Mouse (Mus musculus) bone marrow, adult 2 months (tissue): ENCODE data around the gene Pgm2. TPM values are rescaled to one million over a fixed set of nuclear protein-coding genes. Genes with fewer than 3 reads are reported as not detected.

Experiments
- H3K27ac ChIP-seq: fragments of 200-500 bp; 2 replicates; pipeline ENCODE4 v1.5.1; 2012; ENCODE audit warnings: low read depth, mild to moderate bottlenecking, control low read depth, inconsistent platforms, low read length; ENCODE audit not compliant: control insufficient read depth, poor library complexity, insufficient read depth
- H3K4me1 ChIP-seq: fragments of 200-500 bp; 2 replicates; pipeline ENCODE4 v1.6.1; 2011; ENCODE audit warnings: low read length; ENCODE audit not compliant: control insufficient read depth, insufficient read depth
- H3K4me3 ChIP-seq: fragments of 200-500 bp; replicated peaks from 2 replicates; pipeline ENCODE3; 2011; ENCODE audit warnings: mild to moderate bottlenecking, low read depth, low read length, control low read depth; ENCODE audit not compliant: control insufficient read depth
- CTCF ChIP-seq: fragments of 200-500 bp; IDR thresholded peaks from 2 replicates; pipeline ENCODE4 v1.5.1; 2011; ENCODE audit warnings: low read length, control low read depth; ENCODE audit not compliant: control insufficient read depth, insufficient read depth
- POLR2A ChIP-seq: fragments of 200-500 bp; IDR thresholded peaks from 2 replicates; pipeline ENCODE4 v1.6.1; 2011; ENCODE audit warnings: low read depth, mild to moderate bottlenecking, control low read depth, low read length, borderline replicate concordance; ENCODE audit not compliant: control insufficient read depth
- WGBS: fragments of 180-500 bp; shearing (Covaris S2); methylation state at CpG from one replicate; pipeline ENCODE4 v1.1.7; 2018; 5-methylcytosine and 5-hydroxymethylcytosine counted together
- polyA plus RNA-seq: library from polyadenylated mRNA; stranded (reverse); fragments of >200 nt; gene quantifications from 2 replicates; pipeline ENCODE4 v1.2.4, GENCODE M21; 2011; ENCODE audit warnings: low replicate concordance; ENCODE audit not compliant: missing spikeins, insufficient read depth, insufficient read length

The Pgm2 gene
- polyA plus RNA-seq, 1 experiment = 19.3 TPM

DNA sequence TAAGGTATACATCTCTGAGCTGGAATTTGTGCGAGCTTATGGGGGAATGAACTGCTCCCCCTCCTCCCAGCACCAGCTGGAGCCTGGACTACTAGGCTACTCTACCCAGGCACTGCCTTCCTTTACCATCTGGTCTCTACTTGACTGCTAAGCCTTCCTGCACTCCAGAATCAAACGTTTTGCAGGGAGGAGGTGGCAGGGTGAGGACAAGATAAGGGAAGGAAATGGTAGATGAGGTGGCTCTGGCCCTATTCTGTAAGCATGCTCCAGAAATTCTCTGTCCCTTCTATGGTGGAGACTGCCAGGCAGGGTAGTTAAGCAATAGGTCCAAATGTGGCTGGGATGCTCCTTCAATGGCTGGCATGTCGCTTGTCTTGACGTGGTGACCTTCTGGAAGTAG lies 65.8 kb downstream of the Pgm2 start:
- TF ChIP-seq POLR2A = no peak
- TF ChIP-seq CTCF = no peak
- WGBS = 36% methylated on average over 4 of the region's 4 CpGs
- Histone ChIP-seq H3K4me3 (peak overlapping the region; percentile 8), H3K27ac (no peak overlapping the region), H3K4me1 (peaks cover 6% of the 10 kb centered on the region; the same call in 1 of the 2 replicates)

GRCm38 (mm10) chr5:64159065-64159780 lies 66.5 kb downstream of the Pgm2 start:
- TF ChIP-seq POLR2A (no peak), CTCF (no peak)
- H3K27ac ChIP-seq = no peak overlapping the region; the same call in 1 of the 2 replicates
- H3K4me1 ChIP-seq = peaks cover 6% of the 10 kb centered on the region; the same call in 1 of the 2 replicates

GRCm38 (mm10) chr5:64159781-64160704 lies 67.3 kb downstream of the Pgm2 start:
- no peak for TF ChIP-seq CTCF
- peak; percentile 46; the same call in 1 of the 2 replicates for TF ChIP-seq POLR2A
- peaks cover 6% of the 10 kb centered on the region; the same call in 1 of the 2 replicates for H3K4me1 ChIP-seq
- WGBS = under 1% methylated on average over 63 of the region's 63 CpGs
- peak overlapping the region; percentile 93 for H3K27ac ChIP-seq
- peak overlapping the region; percentile 97 for H3K4me3 ChIP-seq

More at GRCm38 (mm10) chr5:64159065-64159780, 66.5 kb downstream of the Pgm2 start:
- WGBS = under 1% methylated on average over 39 of the region's 39 CpGs
- peak overlapping the region; percentile 97 for H3K4me3 ChIP-seq

- peaks cover 6% of the 10 kb centered on the region; the same call in 1 of the 2 replicates for H3K4me1 ChIP-seq
- peak overlapping the region; percentile 97 for H3K4me3 ChIP-seq
- under 1% methylated on average over 19 of the region's 23 CpGs for WGBS
- peak overlapping the region; percentile 93 for H3K27ac ChIP-seq
- TF ChIP-seq CTCF = no peak
- TF ChIP-seq POLR2A = no peak
Measured at GRCm38 (mm10) chr5:64160705-64161391, 68.1 kb downstream of the Pgm2 start.

- Histone ChIP-seq H3K27ac (no peak overlapping the region), H3K4me1 (peaks cover 6% of the 10 kb centered on the region; the same call in 1 of the 2 replicates), H3K4me3 (no peak overlapping the region)
- 77% methylated on average over 3 of the region's 3 CpGs for WGBS
- TF ChIP-seq CTCF (no peak), POLR2A (no peak)
Measured at GRCm38 (mm10) chr5:64161917-64162316, 69.2 kb downstream of the Pgm2 start.

- TF ChIP-seq CTCF = no peak
- TF ChIP-seq POLR2A = no peak
- H3K4me1 ChIP-seq = peaks cover 6% of the 10 kb centered on the region; the same call in 1 of the 2 replicates
- H3K27ac ChIP-seq = no peak overlapping the region
- WGBS = 80% methylated on average over 5 of the region's 5 CpGs
- H3K4me3 ChIP-seq = no peak overlapping the region
Measured at GRCm38 (mm10) chr5:64162582-64162981, 69.8 kb downstream of the Pgm2 start.

GRCm38 (mm10) chr5:64164414-64164813 lies 71.7 kb downstream of the Pgm2 start:
- Histone ChIP-seq H3K4me1 (no peaks in the 10 kb centered on the region; the same call in 1 of the 2 replicates), H3K27ac (no peak overlapping the region), H3K4me3 (no peak overlapping the region)
- WGBS = 86% methylated on average over 3 of the region's 3 CpGs
- no peak for TF ChIP-seq CTCF
- no peak for TF ChIP-seq POLR2A
